In genomic region chr16:25445580-25445979, GRCm38 (mm10) we compare ENCODE assay signal across 10 mouse cellular contexts.
A peak's percentile ranks its signal among the peaks of the same experiment; 100 is the strongest.
DNase-seq lines count a peak whose midpoint lies in the region; ATAC-seq and TF ChIP-seq lines count a peak whose summit lies in the region.
"Had no signal": no experiment of that assay in that cellular context is flagged by ENCODE, and none has a peak within 500 bp of the region (broad histone marks: within the 10 kb centered on the region; RNA-seq: fewer than 3 reads in every experiment).

No protein-coding gene starts in this region.

- no peak overlapping the region for H3K9ac ChIP-seq in kidney, embryonic 16.5 days (replicated peaks; ENCODE audit: low read length)
- H3K9ac ChIP-seq in forebrain, embryonic 16.5 days (replicated peaks; ENCODE audit: low read depth, low read length), result no peak overlapping the region

- TF ChIP-seq CTCF in brain, embryonic 14.5 days (IDR thresholded peaks at IDR 0.05; ENCODE audit: borderline replicate concordance, extremely low read depth, insufficient read depth, insufficient read length), result no peak

- no peaks in the 10 kb centered on the region for H3K27me3 ChIP-seq in kidney, embryonic 16.5 days (ENCODE audit: insufficient read depth, low read length)
- no peaks in the 10 kb centered on the region for H3K27me3 ChIP-seq in forebrain, embryonic 16.5 days (replicated peaks; ENCODE audit: control insufficient read depth, insufficient read depth, low read length)
- H3K27me3 ChIP-seq: megakaryocyte, embryonic 14.5 days had no signal

- no peak overlapping the region for H3K27ac ChIP-seq in kidney, embryonic 16.5 days (ENCODE audit: low read length)
- no peak overlapping the region for H3K27ac ChIP-seq in forebrain, embryonic 16.5 days (ENCODE audit: low read length)

- no peak for TF ChIP-seq POLR2A in brain, embryonic 14.5 days (IDR thresholded peaks at IDR 0.05; ENCODE audit: borderline replicate concordance, extremely low read depth, insufficient read depth, insufficient read length, poor library complexity, severe bottlenecking)

- no peak for ATAC-seq in kidney, embryonic 16.5 days (ENCODE audit: low FRiP score, low TSS enrichment)
- ATAC-seq in forebrain, embryonic 16.5 days, result no peak

- no peaks in the 10 kb centered on the region for H3K36me3 ChIP-seq in kidney, embryonic 16.5 days (ENCODE audit: insufficient read depth, low read length)
- H3K36me3 ChIP-seq in forebrain, embryonic 16.5 days (ENCODE audit: control insufficient read depth, insufficient read depth), result no peaks in the 10 kb centered on the region

- no peaks in the 10 kb centered on the region for H3K9me3 ChIP-seq in kidney, embryonic 16.5 days (ENCODE audit: low read length)
- H3K9me3 ChIP-seq in forebrain, embryonic 16.5 days (ENCODE audit: control insufficient read depth, low read length), result no peaks in the 10 kb centered on the region

- intact Hi-C loops in gastrocnemius, postnatal 36 days (cut with DNase I), result no loop called here

- 64% methylated on average over 7 of the region's 7 CpGs for WGBS in kidney, embryonic 16.5 days
- 51% methylated on average over 7 of the region's 7 CpGs for WGBS in forebrain, embryonic 16.5 days

- no peaks in the 10 kb centered on the region for H3K4me1 ChIP-seq in kidney, embryonic 16.5 days (ENCODE audit: insufficient read depth, low read length)
- peaks cover 10% of the 10 kb centered on the region; the same call in 1 of the 2 replicates for H3K4me1 ChIP-seq in forebrain, embryonic 16.5 days (replicated peaks; ENCODE audit: control insufficient read depth, insufficient read depth, low read length)
- H3K4me1 ChIP-seq: megakaryocyte, embryonic 14.5 days had no signal

- H3K4me2 ChIP-seq in kidney, embryonic 16.5 days (replicated peaks; ENCODE audit: low read depth, low read length), result no peak overlapping the region
- no peak overlapping the region for H3K4me2 ChIP-seq in forebrain, embryonic 16.5 days (ENCODE audit: low read length)

- no peak overlapping the region for H3K4me3 ChIP-seq in kidney, embryonic 16.5 days (ENCODE audit: low read length)
- H3K4me3 ChIP-seq in forebrain, embryonic 16.5 days (replicated peaks; ENCODE audit: low read length), result no peak overlapping the region
- H3K4me3 ChIP-seq: megakaryocyte, embryonic 14.5 days had no signal

- DNase-seq in kidney, adult 11 months, result peak; percentile 43
- DNase-seq in brain, embryonic 14.5 days (ENCODE audit: low read depth), result peak; percentile 31
- peak; percentile 48 to 63 for DNase-seq in gastrocnemius, postnatal 36 days
- peak; percentile 27 for DNase-seq in kidney, postnatal 14 days
- no peak for DNase-seq in adrenal gland, postnatal 14 days
- no peak for DNase-seq in thymus, postnatal 10 days (ENCODE audit: low spot score in 2 of 2)
- DNase-seq: right cerebral cortex, postnatal 14 days had no signal

Comparison
In these comparisons a context has a peak if more than half of its experiments do, and no peak if none do; other contexts are left out.
1. DNase-seq: peak in kidney, adult 11 months (single experiment), brain, embryonic 14.5 days (single experiment), gastrocnemius, postnatal 36 days (2 of 2) and kidney, postnatal 14 days (single experiment); none in adrenal gland, postnatal 14 days (single experiment) and thymus, postnatal 10 days (0 of 2).